In genomic region chr4:135816905-135817622, GRCm38 (mm10) we compare ENCODE assay signal across 9 mouse cellular contexts. TPM values are rescaled to one million over a fixed set of nuclear protein-coding genes. Genes with fewer than 3 reads are reported as not detected.
DNase-seq lines count a peak whose midpoint lies in the region; ATAC-seq lines count a peak whose summit lies in the region.
"Had no signal": no experiment of that assay in that cellular context is flagged by ENCODE, and none has a peak within 500 bp of the region (broad histone marks: within the 10 kb centered on the region; RNA-seq: fewer than 3 reads in every experiment).

No protein-coding gene starts in this region.

- peak; percentile 23 to 30 for DNase-seq in frontal cortex, postnatal 36 days (ENCODE audit: low spot score in 2 of 2)
- DNase-seq in frontal cortex, postnatal 14 days (ENCODE audit: low spot score in 2 of 2): no peak
- peak; percentile 31 to 36 for DNase-seq in right cerebral cortex, adult 2 months (ENCODE audit: low spot score in 2 of 2)
- no peak for DNase-seq in right cerebral cortex, postnatal 36 days (ENCODE audit: low spot score in 2 of 2)
- peak; percentile 50 for DNase-seq in brain, adult 2 months (ENCODE audit: low read depth, low spot score)
- peak; percentile 57 for DNase-seq in limb, embryonic 10.5 days (ENCODE audit: low spot score)
- peak; percentile 49 for DNase-seq in neural tube, embryonic 11.5 days (ENCODE audit: low spot score)

- WGBS in limb, embryonic 10.5 days: 48% methylated on average over 12 of the region's 12 CpGs
- 43% methylated on average over 12 of the region's 12 CpGs for WGBS in neural tube, embryonic 11.5 days

- no peak overlapping the region for H3K27ac ChIP-seq in limb, embryonic 10.5 days
- H3K27ac ChIP-seq in neural tube, embryonic 11.5 days (ENCODE audit: low read depth, low read length): no peak overlapping the region
- H3K27ac ChIP-seq: embryonic facial prominence, embryonic 12.5 days had no signal

- H3K4me3 ChIP-seq in limb, embryonic 10.5 days: no peak overlapping the region
- H3K4me3 ChIP-seq in neural tube, embryonic 11.5 days (ENCODE audit: low read depth, low read length): no peak overlapping the region
- H3K4me3 ChIP-seq: embryonic facial prominence, embryonic 12.5 days had no signal

- no peaks in the 10 kb centered on the region for H3K9me3 ChIP-seq in limb, embryonic 10.5 days (replicated peaks)
- H3K9me3 ChIP-seq in neural tube, embryonic 11.5 days (ENCODE audit: control insufficient read depth, low read length): no peaks in the 10 kb centered on the region

- H3K4me2 ChIP-seq in neural tube, embryonic 11.5 days (ENCODE audit: low read depth): no peak overlapping the region
- H3K4me2 ChIP-seq: embryonic facial prominence, embryonic 12.5 days had no signal

- no peak for ATAC-seq in neural tube, embryonic 11.5 days (ENCODE audit: insufficient read depth, low FRiP score, low TSS enrichment)
- no peak for ATAC-seq in frontal cortex, adult (ENCODE audit: low TSS enrichment)

- no peaks in the 10 kb centered on the region for H3K36me3 ChIP-seq in limb, embryonic 10.5 days
- H3K36me3 ChIP-seq in neural tube, embryonic 11.5 days (ENCODE audit: control insufficient read depth, insufficient read depth, low read length): no peaks in the 10 kb centered on the region
- H3K36me3 ChIP-seq: embryonic facial prominence, embryonic 12.5 days had no signal

- peaks cover 8% of the 10 kb centered on the region; the same call in 1 of the 2 replicates for H3K4me1 ChIP-seq in limb, embryonic 10.5 days
- no peaks in the 10 kb centered on the region for H3K4me1 ChIP-seq in neural tube, embryonic 11.5 days (ENCODE audit: control insufficient read depth, insufficient read depth, low read length)
- H3K4me1 ChIP-seq: embryonic facial prominence, embryonic 12.5 days had no signal

- no peak overlapping the region for H3K9ac ChIP-seq in neural tube, embryonic 11.5 days (ENCODE audit: low read length)
- H3K9ac ChIP-seq: embryonic facial prominence, embryonic 12.5 days had no signal

- H3K27me3 ChIP-seq in limb, embryonic 10.5 days (ENCODE audit: low read depth, poor library complexity, severe bottlenecking): no peaks in the 10 kb centered on the region
- H3K27me3 ChIP-seq in neural tube, embryonic 11.5 days (ENCODE audit: control insufficient read depth, insufficient read depth, low read length): no peaks in the 10 kb centered on the region
- H3K27me3 ChIP-seq: embryonic facial prominence, embryonic 12.5 days had no signal

RNA-seq across cellular contexts. Expression of gene Srsf10, which starts 38.5 kb away (rescaled TPM):
- 328 and 383 TPM in 2 replicates for polyA plus RNA-seq in limb, embryonic 10.5 days (2016; fragmentation: Nextera tagmentation; extraction: Ambion mirVana)
- polyA plus RNA-seq in neural tube, embryonic 11.5 days (2014; fragmentation: Nextera tagmentation; extraction: Ambion mirVana): 349 and 359 TPM in 2 replicates

RNA-seq across cellular contexts. Expression of gene Pnrc2, which starts 56.6 kb away (rescaled TPM):
- 177 and 208 TPM in 2 replicates for polyA plus RNA-seq in limb, embryonic 10.5 days (2016; fragmentation: Nextera tagmentation; extraction: Ambion mirVana)
- 196 and 201 TPM in 2 replicates for polyA plus RNA-seq in neural tube, embryonic 11.5 days (2014; fragmentation: Nextera tagmentation; extraction: Ambion mirVana)

RNA-seq across cellular contexts. Expression of gene Myom3, which starts 57.5 kb away (rescaled TPM):
- 0.11 and 0.15 TPM in 2 replicates for polyA plus RNA-seq in limb, embryonic 10.5 days (2016; fragmentation: Nextera tagmentation; extraction: Ambion mirVana)
- 0.62 and 0.93 TPM in 2 replicates for polyA plus RNA-seq in neural tube, embryonic 11.5 days (2014; fragmentation: Nextera tagmentation; extraction: Ambion mirVana)

Comparison
In these comparisons a context has a peak if more than half of its experiments do, and no peak if none do; other contexts are left out.
1. DNase-seq: peak in frontal cortex, postnatal 36 days (2 of 2), right cerebral cortex, adult 2 months (2 of 2), brain, adult 2 months (single experiment), limb, embryonic 10.5 days (single experiment) and neural tube, embryonic 11.5 days (single experiment); none in frontal cortex, postnatal 14 days (0 of 2) and right cerebral cortex, postnatal 36 days (0 of 2).